Mouse (Mus musculus) thymus, adult 2 months (tissue): ENCODE results near the gene Entpd2.

Experiments
- CTCF ChIP-seq: fragments of 200-500 bp; IDR thresholded peaks from 2 replicates; pipeline ENCODE4 v1.5.1; 2012; ENCODE audit warnings: mild to moderate bottlenecking, control low read depth, low read length, moderate library complexity, borderline replicate concordance; ENCODE audit not compliant: control insufficient read depth, poor library complexity, insufficient read depth; ENCODE audit errors: extremely low read depth
- POLR2A ChIP-seq: fragments of 200-500 bp; IDR thresholded peaks from 2 replicates; pipeline ENCODE4 v1.6.1; 2012; ENCODE audit warnings: mild to moderate bottlenecking, low read length, control low read depth, moderate library complexity; ENCODE audit not compliant: control insufficient read depth, poor library complexity, insufficient read depth; ENCODE audit errors: extremely low read depth

DNA sequence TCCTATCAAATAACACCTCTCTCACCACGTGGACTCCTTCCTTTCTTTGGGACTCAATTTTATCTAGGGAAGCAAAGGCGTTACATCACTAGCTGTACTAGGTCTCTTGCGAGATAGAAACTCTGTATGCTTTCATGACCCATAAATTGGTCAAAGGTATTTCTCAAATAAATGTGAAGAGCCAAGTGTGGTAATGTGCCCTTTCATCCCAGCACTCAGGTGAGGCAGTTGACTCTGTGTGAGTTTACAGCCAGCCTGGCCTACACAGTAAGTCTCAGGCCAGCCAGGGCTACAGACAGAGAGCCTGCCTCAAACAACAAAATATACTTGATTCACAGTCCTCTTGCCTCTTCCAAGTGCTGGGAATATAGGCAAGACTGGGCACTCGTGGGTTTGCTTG is 35.8 kb upstream of the Entpd2 start:
- TF ChIP-seq POLR2A (no peak), CTCF (no peak)
